Mouse (Mus musculus): Measurements from ENCODE around the gene Col9a1. TPM values are rescaled to one million over a fixed set of nuclear protein-coding genes. Genes with fewer than 3 reads are reported as not detected.

Gene Col9a1
- polyA plus RNA-seq, 1 experiment from 2014 or later, result 2.0 TPM

- Histone ChIP-seq H3K9ac (ENCODE audit: low read length) (no peak overlapping the region), H3K9me3 (replicated peaks; ENCODE audit: control insufficient read depth, low read length) (no peaks in the 10 kb centered on the region), H3K4me2 (ENCODE audit: low read depth, low read length) (no peak overlapping the region), H3K36me3 (ENCODE audit: control insufficient read depth, insufficient read depth, low read length) (no peaks in the 10 kb centered on the region), H3K27me3 (ENCODE audit: control insufficient read depth, insufficient read depth, low read length) (no peaks in the 10 kb centered on the region), H3K27ac (ENCODE audit: low read length) (no peak overlapping the region), H3K4me3 (replicated peaks; ENCODE audit: low read length) (no peak overlapping the region), H3K4me1 (ENCODE audit: control insufficient read depth, insufficient read depth, low read length) (no peaks in the 10 kb centered on the region)
- 47% methylated on average over 3 of the region's 3 CpGs for WGBS
- peak; percentile 60; the same call in 1 of the 2 replicates for ATAC-seq (ENCODE audit: insufficient read depth, low FRiP score)
Measured at GRCm38 (mm10) chr1:24249105-24249664, 71.8 kb downstream of the Col9a1 start.

- Histone ChIP-seq H3K36me3 (ENCODE audit: control insufficient read depth, insufficient read depth, low read length) (no peaks in the 10 kb centered on the region), H3K4me2 (ENCODE audit: low read depth, low read length) (no peak overlapping the region), H3K4me1 (ENCODE audit: control insufficient read depth, insufficient read depth, low read length) (no peaks in the 10 kb centered on the region), H3K4me3 (replicated peaks; ENCODE audit: low read length) (no peak overlapping the region), H3K9ac (ENCODE audit: low read length) (no peak overlapping the region), H3K9me3 (replicated peaks; ENCODE audit: control insufficient read depth, low read length) (no peaks in the 10 kb centered on the region), H3K27me3 (ENCODE audit: control insufficient read depth, insufficient read depth, low read length) (no peaks in the 10 kb centered on the region), H3K27ac (ENCODE audit: low read length) (no peak overlapping the region)
- no peak for ATAC-seq (ENCODE audit: insufficient read depth, low FRiP score)
- 64% methylated on average over 5 of the region's 5 CpGs for WGBS
Measured at GRCm38 (mm10) chr1:24257961-24258360, 80.6 kb downstream of the Col9a1 start.

GRCm38 (mm10) chr1:24259419-24259818 lies 82.0 kb downstream of the Col9a1 start:
- 77% methylated on average over 6 of the region's 6 CpGs for WGBS
- Histone ChIP-seq H3K4me3 (replicated peaks; ENCODE audit: low read length) (no peak overlapping the region), H3K9ac (ENCODE audit: low read length) (no peak overlapping the region), H3K27ac (ENCODE audit: low read length) (no peak overlapping the region), H3K9me3 (replicated peaks; ENCODE audit: control insufficient read depth, low read length) (no peaks in the 10 kb centered on the region), H3K4me1 (ENCODE audit: control insufficient read depth, insufficient read depth, low read length) (no peaks in the 10 kb centered on the region), H3K4me2 (ENCODE audit: low read depth, low read length) (no peak overlapping the region), H3K27me3 (ENCODE audit: control insufficient read depth, insufficient read depth, low read length) (no peaks in the 10 kb centered on the region), H3K36me3 (ENCODE audit: control insufficient read depth, insufficient read depth, low read length) (no peaks in the 10 kb centered on the region)
- no peak for ATAC-seq (ENCODE audit: insufficient read depth, low FRiP score)

GRCm38 (mm10) chr1:24261181-24261580 lies 83.8 kb downstream of the Col9a1 start:
- Histone ChIP-seq H3K9me3 (replicated peaks; ENCODE audit: control insufficient read depth, low read length) (no peaks in the 10 kb centered on the region), H3K27ac (ENCODE audit: low read length) (no peak overlapping the region), H3K4me2 (ENCODE audit: low read depth, low read length) (no peak overlapping the region), H3K27me3 (ENCODE audit: control insufficient read depth, insufficient read depth, low read length) (no peaks in the 10 kb centered on the region), H3K4me3 (replicated peaks; ENCODE audit: low read length) (no peak overlapping the region), H3K36me3 (ENCODE audit: control insufficient read depth, insufficient read depth, low read length) (no peaks in the 10 kb centered on the region), H3K4me1 (ENCODE audit: control insufficient read depth, insufficient read depth, low read length) (no peaks in the 10 kb centered on the region), H3K9ac (ENCODE audit: low read length) (no peak overlapping the region)
- no peak for ATAC-seq (ENCODE audit: insufficient read depth, low FRiP score)

GRCm38 (mm10) chr1:24267022-24267421 lies 89.6 kb downstream of the Col9a1 start:
- Histone ChIP-seq H3K9me3 (replicated peaks; ENCODE audit: control insufficient read depth, low read length) (no peaks in the 10 kb centered on the region), H3K27me3 (ENCODE audit: control insufficient read depth, insufficient read depth, low read length) (no peaks in the 10 kb centered on the region), H3K4me3 (replicated peaks; ENCODE audit: low read length) (no peak overlapping the region), H3K27ac (ENCODE audit: low read length) (no peak overlapping the region), H3K4me2 (ENCODE audit: low read depth, low read length) (no peak overlapping the region), H3K9ac (ENCODE audit: low read length) (no peak overlapping the region), H3K4me1 (ENCODE audit: control insufficient read depth, insufficient read depth, low read length) (no peaks in the 10 kb centered on the region), H3K36me3 (ENCODE audit: control insufficient read depth, insufficient read depth, low read length) (no peaks in the 10 kb centered on the region)
- ATAC-seq (ENCODE audit: insufficient read depth, low FRiP score), result no peak
- WGBS, result 50% methylated on average over 3 of the region's 3 CpGs

- Histone ChIP-seq H3K4me3 (replicated peaks; ENCODE audit: low read length) (no peak overlapping the region), H3K27ac (ENCODE audit: low read length) (no peak overlapping the region), H3K4me2 (ENCODE audit: low read depth, low read length) (no peak overlapping the region), H3K36me3 (ENCODE audit: control insufficient read depth, insufficient read depth, low read length) (no peaks in the 10 kb centered on the region), H3K9me3 (replicated peaks; ENCODE audit: control insufficient read depth, low read length) (no peaks in the 10 kb centered on the region), H3K4me1 (ENCODE audit: control insufficient read depth, insufficient read depth, low read length) (no peaks in the 10 kb centered on the region), H3K9ac (ENCODE audit: low read length) (no peak overlapping the region), H3K27me3 (ENCODE audit: control insufficient read depth, insufficient read depth, low read length) (no peaks in the 10 kb centered on the region)
- ATAC-seq (ENCODE audit: insufficient read depth, low FRiP score), result no peak
- WGBS, result 32% methylated on average over 6 of the region's 6 CpGs
Measured at GRCm38 (mm10) chr1:24286360-24286759, 109.0 kb downstream of the Col9a1 start.

- no peak overlapping the region for H3K9ac ChIP-seq (ENCODE audit: low read length)
- H3K27me3 ChIP-seq (ENCODE audit: control insufficient read depth, insufficient read depth, low read length), result no peaks in the 10 kb centered on the region
- no peaks in the 10 kb centered on the region for H3K9me3 ChIP-seq (replicated peaks; ENCODE audit: control insufficient read depth, low read length)
- no peak for ATAC-seq (ENCODE audit: insufficient read depth, low FRiP score)
- H3K4me3 ChIP-seq (replicated peaks; ENCODE audit: low read length), result no peak overlapping the region
- 49% methylated on average over 2 of the region's 2 CpGs for WGBS
- no peak overlapping the region for H3K27ac ChIP-seq (ENCODE audit: low read length)
- no peaks in the 10 kb centered on the region for H3K4me1 ChIP-seq (ENCODE audit: control insufficient read depth, insufficient read depth, low read length)
- H3K4me2 ChIP-seq (ENCODE audit: low read depth, low read length), result no peak overlapping the region
- no peaks in the 10 kb centered on the region for H3K36me3 ChIP-seq (ENCODE audit: control insufficient read depth, insufficient read depth, low read length)
Measured at GRCm38 (mm10) chr1:24292515-24292914, 115.1 kb downstream of the Col9a1 start.

- no peaks in the 10 kb centered on the region for H3K27me3 ChIP-seq (ENCODE audit: control insufficient read depth, insufficient read depth, low read length)
- no peak overlapping the region for H3K27ac ChIP-seq (ENCODE audit: low read length)
- ATAC-seq (ENCODE audit: insufficient read depth, low FRiP score), result no peak
- H3K4me3 ChIP-seq (replicated peaks; ENCODE audit: low read length), result no peak overlapping the region
- H3K36me3 ChIP-seq (ENCODE audit: control insufficient read depth, insufficient read depth, low read length), result no peaks in the 10 kb centered on the region
- H3K4me1 ChIP-seq (ENCODE audit: control insufficient read depth, insufficient read depth, low read length), result no peaks in the 10 kb centered on the region
- no peak overlapping the region for H3K9ac ChIP-seq (ENCODE audit: low read length)
- 63% methylated on average over 7 of the region's 7 CpGs for WGBS
- no peak overlapping the region for H3K4me2 ChIP-seq (ENCODE audit: low read depth, low read length)
- no peaks in the 10 kb centered on the region for H3K9me3 ChIP-seq (replicated peaks; ENCODE audit: control insufficient read depth, low read length)
Measured at GRCm38 (mm10) chr1:24294979-24295942, 117.9 kb downstream of the Col9a1 start.

GRCm38 (mm10) chr1:24300700-24301099 lies 123.3 kb downstream of the Col9a1 start:
- H3K4me2 ChIP-seq (ENCODE audit: low read depth, low read length), result no peak overlapping the region
- H3K9ac ChIP-seq (ENCODE audit: low read length), result no peak overlapping the region
- H3K27me3 ChIP-seq (ENCODE audit: control insufficient read depth, insufficient read depth, low read length), result no peaks in the 10 kb centered on the region
- H3K4me1 ChIP-seq (ENCODE audit: control insufficient read depth, insufficient read depth, low read length), result no peaks in the 10 kb centered on the region
- H3K4me3 ChIP-seq (replicated peaks; ENCODE audit: low read length), result no peak overlapping the region
- H3K27ac ChIP-seq (ENCODE audit: low read length), result no peak overlapping the region
- H3K36me3 ChIP-seq (ENCODE audit: control insufficient read depth, insufficient read depth, low read length), result no peaks in the 10 kb centered on the region
- no peak for ATAC-seq (ENCODE audit: insufficient read depth, low FRiP score)
- no peaks in the 10 kb centered on the region for H3K9me3 ChIP-seq (replicated peaks; ENCODE audit: control insufficient read depth, low read length)
- 83% methylated on average over 3 of the region's 3 CpGs for WGBS

Measured in stomach, embryonic 16.5 days (tissue).